Comparison of ENCODE assay signal across 17 mouse cellular contexts in genomic region chr14:103242020-103242419, GRCm38 (mm10).
A peak's percentile ranks its signal among the peaks of the same experiment; 100 is the strongest.
DNase-seq lines count a peak whose midpoint lies in the region; TF ChIP-seq lines count a peak whose summit lies in the region.
"Had no signal": no experiment of that assay in that cellular context is flagged by ENCODE, and none has a peak within 500 bp of the region (broad histone marks: within the 10 kb centered on the region; RNA-seq: fewer than 3 reads in every experiment).

No protein-coding gene starts in this region.

- peak; percentile 64 for DNase-seq in CH12.LX (ENCODE audit: extremely low read depth)
- no peak for DNase-seq in Muller cell, postnatal 12 days (ENCODE audit: inconsistent ontology term)
- DNase-seq: adrenal gland, adult 2 months; adrenal gland, adult 8-10 months; adrenal gland, postnatal 10 days; adrenal gland, postnatal 14 days; adrenal gland, postnatal 25 days; adrenal gland, postnatal 36 days; B cell, adult 2 months; cerebellum, adult 11 months; cerebellum, adult 11-12 months; cerebellum, adult 18-20 months; cerebellum, adult 2 months; cerebellum, adult 8-10 months; cerebellum, adult 9-10 months had no signal

- peaks cover 8 to 27% of the 10 kb centered on the region in 2 experiments for H3K36me3 ChIP-seq in CH12.LX (replicated peaks in 1 of 2; ENCODE audit: control insufficient read depth in 1 of 2, insufficient read depth in 1 of 2, low read length in 1 of 2)

- peaks cover 4% of the 10 kb centered on the region for H3K9me3 ChIP-seq in CH12.LX (replicated peaks; ENCODE audit: low read length)
- H3K9me3 ChIP-seq: G1E had no signal

- no peak for TF ChIP-seq POLR2A in CH12.LX (IDR thresholded peaks at IDR 0.05; ENCODE audit: low read depth, low read length)

- H3K9ac ChIP-seq in CH12.LX (ENCODE audit: insufficient read depth, low read depth), result no peak overlapping the region

- TF ChIP-seq EP300 in CH12.LX (IDR thresholded peaks at IDR 0.05; ENCODE audit: low read length), result 0 out of 2 replicates have a peak, but pooled peaks have one; percentile 33

- peaks cover 4 to 18% of the 10 kb centered on the region in 2 experiments for H3K4me1 ChIP-seq in CH12.LX (ENCODE audit: control insufficient read depth in 1 of 2, insufficient read depth in 2 of 2)

- no peak for TF ChIP-seq RAD21 in CH12.LX (IDR thresholded peaks at IDR 0.05; ENCODE audit: low read depth, low read length)

- H3K79me2 ChIP-seq in CH12.LX (replicated peaks; ENCODE audit: control insufficient read depth, extremely low read depth, insufficient read depth, poor library complexity, severe bottlenecking), result no peaks in the 10 kb centered on the region

- in situ Hi-C loops in CH12.LX (cut with MboI; ENCODE audit: low pct_ligation_motif_present, low pct_unique_long_range_greater_than_20kb, low sequenced_read_pairs), result no loop called here

- no peak overlapping the region for H3K4me2 ChIP-seq in CH12.LX (ENCODE audit: insufficient read depth, low read depth, poor library complexity, severe bottlenecking)

- H3K27ac ChIP-seq in CH12.LX (ENCODE audit: insufficient read depth, low read depth), result no peak overlapping the region

- no peaks in the 10 kb centered on the region for H3K27me3 ChIP-seq in CH12.LX (replicated peaks)
- H3K27me3 ChIP-seq: Patski had no signal

- no peak overlapping the region for H3K4me3 ChIP-seq in CH12.LX (replicated peaks in 1 of 3; ENCODE audit: low read depth in 2 of 3, low read length in 2 of 3, poor library complexity in 1 of 3)

- dilution Hi-C loops in CH12.LX (cut with MboI; ENCODE audit: extremely low pct_ligation_motif_present, extremely low pct_unique_long_range_greater_than_20kb, low sequenced_read_pairs), result no loop called here

- TF ChIP-seq CTCF in CH12.LX (conservative IDR thresholded peaks at IDR 0.05 in 1 of 2, IDR thresholded peaks at IDR 0.05 in 1 of 2; ENCODE audit: low read depth in 2 of 2, low read length in 2 of 2), result no peak

TF ChIP-seq in CH12.LX, 34 proteins besides CTCF, POLR2A, EP300 and RAD21:
- TF ChIP-seq CHD1 (IDR thresholded peaks at IDR 0.05; ENCODE audit: low read depth, low read length) (no peak), IRF4 (IDR thresholded peaks at IDR 0.05; ENCODE audit: low read depth, low read length) (peak; percentile 58), CHD2 (IDR thresholded peaks at IDR 0.05; ENCODE audit: low read length) (no peak), MXI1 (IDR thresholded peaks at IDR 0.05; ENCODE audit: low read depth, low read length) (no peak), MAFK (IDR thresholded peaks at IDR 0.05; ENCODE audit: insufficient replicate concordance, low read length) (peak; percentile 92), USF2 (conservative IDR thresholded peaks at IDR 0.05; ENCODE audit: low read depth, low read length) (no peak), USF1 (IDR thresholded peaks at IDR 0.05; ENCODE audit: low read depth, low read length) (no peak), KAT2A (IDR thresholded peaks at IDR 0.05; ENCODE audit: insufficient replicate concordance, low read length) (no peak), BHLHE40 (IDR thresholded peaks at IDR 0.05; ENCODE audit: low read depth, low read length) (0 out of 2 replicates have a peak, but pooled peaks have one; percentile 17), JUN (IDR thresholded peaks at IDR 0.05; ENCODE audit: insufficient read depth, low read depth, low read length) (no peak), MAZ (IDR thresholded peaks at IDR 0.05; ENCODE audit: low read depth, low read length) (peak; percentile 40; the same call in 1 of the 2 replicates), ETS1 (conservative IDR thresholded peaks at IDR 0.05; ENCODE audit: low read depth, low read length) (0 out of 2 replicates have a peak, but pooled peaks have one; percentile 18)
